Mouse (Mus musculus) MN1 (cell line): ENCODE results near the gene Gskip.
A peak's percentile ranks its signal among the peaks of the same experiment; 100 is the strongest.

Source experiments
- DNase-seq: peaks from one replicate; pipeline ENCODE4 v3.0.0-alpha.2; 2016; ENCODE audit warnings: low spot score

The Gskip gene

GRCm38 (mm10) chr12:105683933-105684901 is at the start of gene Gskip:
Gene Gskip (plus strand): TSS chr12:105684829.
- peak; percentile 46 for DNase-seq

GRCm38 (mm10) chr12:105636551-105636950 is 48.1 kb upstream of the Gskip start:
- no peak for DNase-seq

GRCm38 (mm10) chr12:105637554-105637953 is 47.1 kb upstream of the Gskip start:
- DNase-seq = no peak

GRCm38 (mm10) chr12:105642770-105643321 is 41.8 kb upstream of the Gskip start:
- DNase-seq = no peak

- DNase-seq = no peak
These were observed 28.8 kb upstream of the Gskip start for GRCm38 (mm10) chr12:105655850-105656249.

GRCm38 (mm10) chr12:105676274-105676673 is 8.4 kb upstream of the Gskip start:
- DNase-seq = no peak

GRCm38 (mm10) chr12:105678211-105678610 is 6.4 kb upstream of the Gskip start:
- DNase-seq = no peak

- DNase-seq = no peak
These were observed 5.9 kb upstream of the Gskip start for GRCm38 (mm10) chr12:105678762-105679161.

GRCm38 (mm10) chr12:105685001-105685691 is 517 bp downstream of the Gskip start, which contains the start of gene Atg2b:
Gene Atg2b (minus strand): TSS chr12:105685211.
- peak; percentile 93 for DNase-seq

- DNase-seq = no peak
These were observed 2.2 kb downstream of the Gskip start for GRCm38 (mm10) chr12:105686791-105687190.

- no peak for DNase-seq
These were observed 2.8 kb downstream of the Gskip start for GRCm38 (mm10) chr12:105687416-105687815.

GRCm38 (mm10) chr12:105688546-105688945 is 3.9 kb downstream of the Gskip start:
- no peak for DNase-seq

GRCm38 (mm10) chr12:105689435-105689834 is 4.8 kb downstream of the Gskip start:
- no peak for DNase-seq

- no peak for DNase-seq
These were observed 9.4 kb downstream of the Gskip start for GRCm38 (mm10) chr12:105694021-105694420.

GRCm38 (mm10) chr12:105695848-105696247 is 11.2 kb downstream of the Gskip start:
- DNase-seq = no peak

GRCm38 (mm10) chr12:105697104-105697780 is 12.6 kb downstream of the Gskip start:
- DNase-seq = no peak

GRCm38 (mm10) chr12:105700433-105700832 is 15.8 kb downstream of the Gskip start:
- no peak for DNase-seq

GRCm38 (mm10) chr12:105705799-105706487 is 21.3 kb downstream of the Gskip start, which contains the start of gene Ak7:
Gene Ak7 (plus strand): TSS chr12:105705976.
- no peak for DNase-seq

GRCm38 (mm10) chr12:105718616-105719015 is 34.0 kb downstream of the Gskip start:
- no peak for DNase-seq

GRCm38 (mm10) chr12:105720196-105720595 is 35.6 kb downstream of the Gskip start:
- no peak for DNase-seq

GRCm38 (mm10) chr12:105721452-105722132 is 37.0 kb downstream of the Gskip start:
- DNase-seq = no peak
